Mouse (Mus musculus) G1E (cell line): Measurements from ENCODE around the gene Gcgr. TPM values are rescaled to one million over a fixed set of nuclear protein-coding genes. Genes with fewer than 3 reads are reported as not detected.
A peak's percentile ranks its signal among the peaks of the same experiment; 100 is the strongest.

ENCODE experiments used
- ATAC-seq: 2 replicates; pipeline ENCODE4 v1.8.0; 2016; ENCODE audit warnings: mild to moderate bottlenecking; ENCODE audit not compliant: insufficient number of reproducible peaks, poor library complexity, low FRiP score, severe bottlenecking; ENCODE audit errors: extremely low read depth
- DNase-seq: peaks from one replicate; pipeline ENCODE4 v3.0.0; 2012; ENCODE audit warnings: low spot score
- H3K27me3 ChIP-seq: 2 replicates; pipeline ENCODE4 v1.6.1; 2012; ENCODE audit warnings: mild to moderate bottlenecking, low read length, inconsistent platforms; ENCODE audit not compliant: insufficient read depth
- H3K36me3 ChIP-seq: replicated peaks from 2 replicates; pipeline ENCODE3; 2012; ENCODE audit warnings: mild to moderate bottlenecking, inconsistent platforms
- H3K4me1 ChIP-seq: 2 replicates; pipeline ENCODE4 v1.6.1; 2012; ENCODE audit warnings: low read depth, low read length, inconsistent platforms, mixed read lengths; ENCODE audit not compliant: insufficient read depth
- H3K4me3 ChIP-seq: 2 replicates; pipeline ENCODE4 v1.5.1; 2012; ENCODE audit warnings: low read depth, mild to moderate bottlenecking, inconsistent platforms, low read length, moderate library complexity, mixed read lengths
- H3K9me3 ChIP-seq: replicated peaks from 2 replicates; pipeline ENCODE4 v1.6.1; 2012; ENCODE audit warnings: inconsistent platforms
- CTCF ChIP-seq: IDR thresholded peaks from 2 replicates; pipeline ENCODE4 v1.5.1; 2012; ENCODE audit warnings: low read depth, low read length, inconsistent platforms, mixed read lengths
- GATA1 ChIP-seq: IDR thresholded peaks from 2 replicates; pipeline ENCODE4 v1.6.1; 2012; ENCODE audit warnings: borderline replicate concordance, low read length, inconsistent platforms, mixed read lengths
- GATA2 ChIP-seq: IDR thresholded peaks from 2 replicates; pipeline ENCODE4 v1.6.1; 2012; ENCODE audit warnings: low read depth, low read length, inconsistent platforms, borderline replicate concordance
- POLR2AphosphoS5 ChIP-seq: IDR thresholded peaks from 2 replicates; pipeline ENCODE4 v1.6.1; 2012; ENCODE audit warnings: low read depth, low read length, inconsistent platforms; ENCODE audit not compliant: insufficient replicate concordance
- TAL1 ChIP-seq: conservative IDR thresholded peaks from 2 replicates; pipeline ENCODE4 v1.6.1; 2012; ENCODE audit warnings: low read depth, low read length, inconsistent platforms, mixed read lengths
- polyA plus RNA-seq: library from polyadenylated mRNA; stranded (reverse); fragments of >175 nt; gene quantifications from 2 replicates; pipeline ENCODE4 v1.2.3, GENCODE M21; 2012
- total RNA-seq, 2 experiments: library from RNA; stranded (forward) in 1 of 2; stranded (reverse) in 1 of 2; fragments of 200-1000 nt in 1 of 2; fragments of >200 nt in 1 of 2; fragmentation: Nextera tagmentation in 1 of 2; gene quantifications; 2 replicates each; pipeline ENCODE4 v1.2.3; 2014 to 2017

Gene Gcgr
- total and polyA plus RNA-seq, 3 experiments = not detected

GRCm38 (mm10) chr11:120571122-120571521, 40.6 kb downstream of the Gcgr start:
- ATAC-seq (no peak), DNase-seq (no peak)
- H3K9me3 ChIP-seq = no peaks in the 10 kb centered on the region
- no peaks in the 10 kb centered on the region for H3K27me3 ChIP-seq
- peaks cover 65% of the 10 kb centered on the region for H3K4me1 ChIP-seq
- TF ChIP-seq CTCF = no peak
- TF ChIP-seq GATA2 = no peak
- no peak for TF ChIP-seq GATA1
- TF ChIP-seq TAL1 = no peak
- no peak for TF ChIP-seq POLR2AphosphoS5
- peak overlapping the region; percentile 97 for H3K4me3 ChIP-seq
- peaks cover 63% of the 10 kb centered on the region for H3K36me3 ChIP-seq

- DNase-seq (no peak), ATAC-seq (no peak)
- TF ChIP-seq TAL1 (no peak), CTCF (no peak), GATA2 (no peak), GATA1 (no peak), POLR2AphosphoS5 (no peak)
- Histone ChIP-seq H3K36me3 (peaks cover 63% of the 10 kb centered on the region), H3K27me3 (no peaks in the 10 kb centered on the region), H3K4me3 (peak overlapping the region; percentile 97), H3K4me1 (peaks cover 65% of the 10 kb centered on the region), H3K9me3 (no peaks in the 10 kb centered on the region)
Measured at GRCm38 (mm10) chr11:120571754-120572416, 41.4 kb downstream of the Gcgr start.

- DNase-seq (no peak), ATAC-seq (no peak)
- Histone ChIP-seq H3K27me3 (no peaks in the 10 kb centered on the region), H3K36me3 (peaks cover 63% of the 10 kb centered on the region), H3K9me3 (no peaks in the 10 kb centered on the region), H3K4me1 (peaks cover 65% of the 10 kb centered on the region), H3K4me3 (peak overlapping the region; percentile 97)
- TF ChIP-seq GATA2 (no peak), CTCF (no peak), GATA1 (no peak), TAL1 (no peak), POLR2AphosphoS5 (no peak)
Measured at GRCm38 (mm10) chr11:120572417-120572751, 41.9 kb downstream of the Gcgr start.

- H3K4me3 ChIP-seq = peak within 1 kb of the TSS; percentile 97
- peaks cover 65% of the 10 kb centered on the region for H3K4me1 ChIP-seq
- H3K9me3 ChIP-seq = no peaks in the 10 kb centered on the region
- no peaks in the 10 kb centered on the region for H3K27me3 ChIP-seq
- ATAC-seq (peak; percentile 88), DNase-seq (peak; percentile 100)
- TF ChIP-seq TAL1 = no peak
- TF ChIP-seq GATA2 = no peak
- TF ChIP-seq GATA1 = no peak
- TF ChIP-seq POLR2AphosphoS5 = no peak
- TF ChIP-seq CTCF = no peak
- peaks cover 63% of the 10 kb centered on the region for H3K36me3 ChIP-seq
Measured at GRCm38 (mm10) chr11:120572752-120573584, 42.5 kb downstream of the Gcgr start, which contains the start of gene P4hb. TSS of gene P4hb (minus strand) at chr11:120573253.

- H3K27me3 ChIP-seq = no peaks in the 10 kb centered on the region
- ATAC-seq = no peak
- DNase-seq = no peak
- no peaks in the 10 kb centered on the region for H3K9me3 ChIP-seq
- peak overlapping the region; percentile 97 for H3K4me3 ChIP-seq
- TF ChIP-seq GATA1 (no peak), TAL1 (no peak), POLR2AphosphoS5 (no peak; the same call in 1 of the 2 replicates), CTCF (no peak), GATA2 (no peak)
- peaks cover 63% of the 10 kb centered on the region for H3K36me3 ChIP-seq
- H3K4me1 ChIP-seq = peaks cover 65% of the 10 kb centered on the region
Measured at GRCm38 (mm10) chr11:120573585-120574277, 43.2 kb downstream of the Gcgr start.

- Histone ChIP-seq H3K4me3 (peak overlapping the region; percentile 97), H3K4me1 (peaks cover 68% of the 10 kb centered on the region), H3K9me3 (no peaks in the 10 kb centered on the region), H3K27me3 (no peaks in the 10 kb centered on the region), H3K36me3 (peaks cover 63% of the 10 kb centered on the region)
- no peak for TF ChIP-seq GATA1
- no peak for TF ChIP-seq POLR2AphosphoS5
- TF ChIP-seq GATA2 = no peak
- no peak for TF ChIP-seq CTCF
- TF ChIP-seq TAL1 = no peak
- no peak for DNase-seq
- no peak for ATAC-seq
Measured at GRCm38 (mm10) chr11:120574278-120574600, 43.7 kb downstream of the Gcgr start.
